Mouse (Mus musculus) ES-E14 (cell line): ENCODE measurements around the gene Pcbp4.

ENCODE experiments used
- HCFC1 ChIP-seq: IDR thresholded peaks from 2 replicates; pipeline ENCODE4 v1.6.1; 2012; ENCODE audit warnings: low read length, inconsistent platforms, borderline replicate concordance; ENCODE audit not compliant: insufficient read depth
- ZNF384 ChIP-seq: IDR thresholded peaks from 2 replicates; pipeline ENCODE4 v1.6.1; 2012; ENCODE audit warnings: low read depth, low read length, inconsistent platforms

DNA sequence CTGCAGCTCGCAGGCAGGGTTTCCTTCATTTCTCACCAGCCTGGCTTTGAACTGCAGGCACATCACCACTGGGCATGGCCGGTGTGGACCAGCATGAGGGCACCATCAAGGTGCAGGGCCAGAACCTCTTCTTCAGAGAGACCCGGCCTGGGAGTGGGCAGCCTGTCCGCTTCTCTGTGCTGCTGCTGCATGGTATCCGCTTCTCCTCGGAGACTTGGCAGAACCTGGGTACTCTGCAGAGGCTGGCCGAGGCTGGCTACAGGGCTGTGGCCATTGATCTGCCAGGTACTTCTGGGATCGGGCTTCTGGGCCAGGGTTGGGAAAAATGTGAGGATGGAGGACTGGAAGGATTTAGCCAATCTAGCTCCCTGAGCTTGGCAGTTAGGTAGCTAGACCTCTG is 3.1 kb upstream of the Pcbp4 start:
- no peak for TF ChIP-seq ZNF384
- no peak for TF ChIP-seq HCFC1
